Mouse (Mus musculus) stomach, embryonic 16.5 days (tissue): Measurements from ENCODE around the gene Ildr2. TPM values are rescaled to one million over a fixed set of nuclear protein-coding genes. Genes with fewer than 3 reads are reported as not detected.

Source experiments
- ATAC-seq: fragments of 200-750 bp; cut with Nextera tagmentation; 2 replicates; pipeline ENCODE4 v1.8.0; 2017; ENCODE audit warnings: moderate number of reproducible peaks, moderate TSS enrichment; ENCODE audit not compliant: insufficient read depth, low FRiP score
- H3K27ac ChIP-seq: fragments of 300-500 bp; sonication (generic); 2 replicates; pipeline ENCODE4 v1.5.1; 2014; ENCODE audit warnings: low read length
- H3K27me3 ChIP-seq: fragments of 300-500 bp; sonication (generic); 2 replicates; pipeline ENCODE4 v1.6.1; 2014; ENCODE audit warnings: low read length, control low read depth, mixed read lengths; ENCODE audit not compliant: control insufficient read depth, insufficient read depth
- H3K36me3 ChIP-seq: fragments of 300-500 bp; sonication (generic); 2 replicates; pipeline ENCODE4 v1.6.1; 2014; ENCODE audit warnings: low read length; ENCODE audit not compliant: control insufficient read depth, insufficient read depth
- H3K4me1 ChIP-seq: fragments of 300-500 bp; sonication (generic); 2 replicates; pipeline ENCODE4 v1.6.1; 2014; ENCODE audit warnings: low read length, control low read depth, mixed read lengths; ENCODE audit not compliant: control insufficient read depth, insufficient read depth
- H3K4me2 ChIP-seq: fragments of 300-500 bp; sonication (generic); 2 replicates; pipeline ENCODE4 v1.6.1; 2014; ENCODE audit warnings: low read depth, low read length, mixed read lengths
- H3K4me3 ChIP-seq: fragments of 300-500 bp; sonication (generic); replicated peaks from 2 replicates; pipeline ENCODE4 v1.5.1; 2014; ENCODE audit warnings: mild to moderate bottlenecking, low read length
- H3K9ac ChIP-seq: fragments of 300-500 bp; sonication (generic); 2 replicates; pipeline ENCODE4 v1.6.1; 2014; ENCODE audit warnings: low read length
- H3K9me3 ChIP-seq: fragments of 300-500 bp; sonication (generic); replicated peaks from 2 replicates; pipeline ENCODE4 v1.6.1; 2016; ENCODE audit warnings: low read length, control low read depth; ENCODE audit not compliant: control insufficient read depth
- WGBS: fragments of 180-500 bp; shearing (Covaris S2); extraction: QIAGEN DNeasy Blood & Tissue Kit; methylation state at CpG from one replicate; pipeline ENCODE4 v1.1.7; 2014; 5-methylcytosine and 5-hydroxymethylcytosine counted together
- polyA plus RNA-seq: library from polyadenylated mRNA; unstranded; fragments of >200 nt; fragmentation: Nextera tagmentation; extraction: Ambion mirVana; gene quantifications from 2 replicates; pipeline ENCODE4 v1.2.1, GENCODE M21; 2015

Ildr2 gene
- polyA plus RNA-seq, 1 experiment from 2014 or later = 1.1 TPM

GRCm38 (mm10) chr1:166281287-166281686 is 27.3 kb downstream of the Ildr2 start:
- H3K27ac ChIP-seq = no peak overlapping the region
- no peaks in the 10 kb centered on the region for H3K36me3 ChIP-seq
- no peak overlapping the region for H3K4me2 ChIP-seq
- no peaks in the 10 kb centered on the region for H3K27me3 ChIP-seq
- no peak overlapping the region for H3K9ac ChIP-seq
- WGBS = 64% methylated on average over 1 of the region's 1 CpGs
- no peak overlapping the region for H3K4me3 ChIP-seq
- no peak for ATAC-seq
- peaks cover 8% of the 10 kb centered on the region for H3K4me1 ChIP-seq
- no peaks in the 10 kb centered on the region for H3K9me3 ChIP-seq

GRCm38 (mm10) chr1:166281836-166282235 is 27.9 kb downstream of the Ildr2 start:
- 68% methylated on average over 3 of the region's 3 CpGs for WGBS
- ATAC-seq = no peak
- peaks cover 8% of the 10 kb centered on the region for H3K4me1 ChIP-seq
- no peak overlapping the region for H3K4me3 ChIP-seq
- H3K9me3 ChIP-seq = no peaks in the 10 kb centered on the region
- no peak overlapping the region for H3K9ac ChIP-seq
- H3K27ac ChIP-seq = no peak overlapping the region
- no peaks in the 10 kb centered on the region for H3K27me3 ChIP-seq
- H3K36me3 ChIP-seq = no peaks in the 10 kb centered on the region
- no peak overlapping the region for H3K4me2 ChIP-seq

GRCm38 (mm10) chr1:166282597-166283210 is 28.8 kb downstream of the Ildr2 start:
- H3K4me2 ChIP-seq = peak overlapping the region; percentile 48
- no peak overlapping the region for H3K9ac ChIP-seq
- no peaks in the 10 kb centered on the region for H3K9me3 ChIP-seq
- no peaks in the 10 kb centered on the region for H3K27me3 ChIP-seq
- 7% methylated on average over 22 of the region's 22 CpGs for WGBS
- H3K4me3 ChIP-seq = peak overlapping the region; percentile 18
- peaks cover 8% of the 10 kb centered on the region for H3K4me1 ChIP-seq
- no peaks in the 10 kb centered on the region for H3K36me3 ChIP-seq
- H3K27ac ChIP-seq = no peak overlapping the region
- ATAC-seq = peak; percentile 83

- Histone ChIP-seq H3K9ac (no peak overlapping the region), H3K9me3 (no peaks in the 10 kb centered on the region), H3K27me3 (no peaks in the 10 kb centered on the region), H3K36me3 (no peaks in the 10 kb centered on the region), H3K27ac (no peak overlapping the region), H3K4me1 (peaks cover 8% of the 10 kb centered on the region), H3K4me3 (no peak overlapping the region), H3K4me2 (no peak overlapping the region)
- WGBS = 88% methylated on average over 6 of the region's 6 CpGs
- no peak for ATAC-seq
Measured at GRCm38 (mm10) chr1:166283451-166283850, 29.5 kb downstream of the Ildr2 start.

GRCm38 (mm10) chr1:166284390-166284789 is 30.5 kb downstream of the Ildr2 start:
- Histone ChIP-seq H3K36me3 (no peaks in the 10 kb centered on the region), H3K9me3 (no peaks in the 10 kb centered on the region), H3K27ac (no peak overlapping the region), H3K4me2 (no peak overlapping the region), H3K27me3 (no peaks in the 10 kb centered on the region), H3K4me3 (no peak overlapping the region), H3K4me1 (peaks cover 8% of the 10 kb centered on the region), H3K9ac (no peak overlapping the region)
- 81% methylated on average over 8 of the region's 8 CpGs for WGBS
- no peak for ATAC-seq

GRCm38 (mm10) chr1:166286231-166286630 is 32.3 kb downstream of the Ildr2 start:
- WGBS = 77% methylated on average over 9 of the region's 9 CpGs

GRCm38 (mm10) chr1:166290562-166290961 is 36.6 kb downstream of the Ildr2 start:
- no peak for ATAC-seq
- Histone ChIP-seq H3K9ac (no peak overlapping the region), H3K27me3 (no peaks in the 10 kb centered on the region), H3K4me2 (no peak overlapping the region), H3K9me3 (no peaks in the 10 kb centered on the region), H3K36me3 (no peaks in the 10 kb centered on the region), H3K4me3 (no peak overlapping the region), H3K27ac (no peak overlapping the region), H3K4me1 (no peaks in the 10 kb centered on the region)
- WGBS = 83% methylated on average over 6 of the region's 6 CpGs

More at GRCm38 (mm10) chr1:166286231-166286630, 32.3 kb downstream of the Ildr2 start:
- H3K27ac ChIP-seq = no peak overlapping the region
- no peaks in the 10 kb centered on the region for H3K9me3 ChIP-seq
- H3K4me1 ChIP-seq = peaks cover 8% of the 10 kb centered on the region
- no peaks in the 10 kb centered on the region for H3K27me3 ChIP-seq
- no peak overlapping the region for H3K4me2 ChIP-seq
- H3K4me3 ChIP-seq = no peak overlapping the region
- H3K9ac ChIP-seq = no peak overlapping the region
- no peaks in the 10 kb centered on the region for H3K36me3 ChIP-seq
- no peak for ATAC-seq

GRCm38 (mm10) chr1:166293086-166293485 is 39.1 kb downstream of the Ildr2 start:
- Histone ChIP-seq H3K4me3 (no peak overlapping the region), H3K27me3 (no peaks in the 10 kb centered on the region), H3K9me3 (no peaks in the 10 kb centered on the region), H3K27ac (no peak overlapping the region), H3K4me1 (no peaks in the 10 kb centered on the region), H3K9ac (no peak overlapping the region), H3K4me2 (no peak overlapping the region), H3K36me3 (no peaks in the 10 kb centered on the region)
- WGBS = 75% methylated on average over 3 of the region's 3 CpGs
- ATAC-seq = no peak

- Histone ChIP-seq H3K4me3 (no peak overlapping the region), H3K4me2 (no peak overlapping the region), H3K4me1 (no peaks in the 10 kb centered on the region), H3K36me3 (no peaks in the 10 kb centered on the region), H3K27ac (no peak overlapping the region), H3K9me3 (no peaks in the 10 kb centered on the region), H3K27me3 (no peaks in the 10 kb centered on the region), H3K9ac (no peak overlapping the region)
- 0 out of 2 replicates have a peak, but pooled peaks have one; percentile 25 for ATAC-seq
- 69% methylated on average over 7 of the region's 7 CpGs for WGBS
Measured at GRCm38 (mm10) chr1:166295548-166295947, 41.6 kb downstream of the Ildr2 start.
